Mouse (Mus musculus) kidney, postnatal 4 days (tissue): ENCODE data around the gene Dgcr2.
A peak's percentile ranks its signal among the peaks of the same experiment; 100 is the strongest.

Source experiments
- DNase-seq, 2 experiments: peaks; one replicate each; pipeline ENCODE4 v3.0.0; 2021; ENCODE audit warnings: mixed read lengths in 2 of 2

Dgcr2 gene

DNA sequence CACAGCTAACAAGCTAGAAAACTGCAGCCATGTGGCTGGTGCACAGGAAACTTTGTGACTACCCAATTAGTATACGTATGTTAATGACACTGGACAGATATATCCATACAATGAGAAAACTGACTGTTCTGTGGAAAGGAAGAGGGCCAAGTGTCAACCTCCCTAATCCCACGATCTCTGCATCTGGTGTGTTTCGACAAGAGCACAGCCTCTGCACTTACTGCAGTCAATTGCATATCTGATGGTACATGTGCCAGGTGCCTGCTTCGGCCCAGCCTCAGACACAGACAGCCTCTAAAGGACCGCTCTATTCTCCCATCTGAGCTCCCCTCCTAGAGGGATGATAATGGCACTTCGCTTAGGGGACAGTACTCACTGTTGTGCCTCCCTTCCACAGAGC lies 49.9 kb downstream of the Dgcr2 start:
- no peak for DNase-seq

GRCm38 (mm10) chr16:17843701-17844365 lies 54.5 kb downstream of the Dgcr2 start:
- no peak for DNase-seq

DNA sequence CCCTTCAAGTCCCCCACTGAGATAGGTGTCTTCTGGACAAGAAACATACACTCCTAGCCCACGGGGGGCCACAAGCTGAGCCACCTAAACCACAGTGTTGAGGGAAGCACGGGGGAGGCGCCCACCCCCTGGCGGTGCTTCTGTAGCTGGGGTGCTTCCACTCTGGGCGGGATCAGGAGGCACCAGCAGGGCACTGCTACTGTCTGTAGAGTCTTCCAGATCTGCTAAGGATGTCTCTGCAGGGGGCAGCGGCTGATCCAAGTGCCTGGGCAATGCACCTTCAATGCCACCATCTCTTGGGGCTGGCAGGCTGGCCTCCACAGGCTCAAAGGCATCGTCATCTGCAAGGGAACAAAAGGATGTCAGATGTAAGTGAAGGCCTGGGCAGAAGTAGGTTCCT lies 55.9 kb downstream of the Dgcr2 start:
- DNase-seq, result no peak

GRCm38 (mm10) chr16:17839976-17840375 lies 58.4 kb downstream of the Dgcr2 start:
- no peak for DNase-seq

DNA sequence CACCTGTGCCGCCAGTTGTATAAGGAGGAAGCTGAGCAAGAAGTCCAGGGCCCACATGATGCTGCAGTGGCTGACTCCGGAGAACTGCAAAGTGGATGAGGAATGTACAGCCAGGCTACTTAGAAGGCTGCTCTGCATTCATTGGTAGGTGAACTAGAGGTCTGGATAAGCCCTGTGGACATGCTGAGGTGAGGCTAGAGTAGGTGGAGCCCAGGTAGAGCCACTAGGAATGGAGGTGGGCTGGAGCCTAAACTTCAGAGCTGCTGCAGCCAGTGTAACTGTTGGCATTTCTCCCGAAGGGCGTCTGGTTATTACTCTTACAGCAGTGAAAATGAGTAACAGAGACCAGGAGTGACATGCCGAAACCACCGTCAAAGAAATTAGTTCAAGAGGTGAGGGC lies 60.3 kb downstream of the Dgcr2 start, which contains the start of gene Car15:
Gene Car15, minus strand, starts transcription at position 314 of the 400 bp plus-strand sequence.
- peak in 1 of 2 experiments; percentile 37 for DNase-seq

GRCm38 (mm10) chr16:17835481-17835880 lies 62.9 kb downstream of the Dgcr2 start:
- DNase-seq, result peak in 1 of 2 experiments; percentile 40

DNA sequence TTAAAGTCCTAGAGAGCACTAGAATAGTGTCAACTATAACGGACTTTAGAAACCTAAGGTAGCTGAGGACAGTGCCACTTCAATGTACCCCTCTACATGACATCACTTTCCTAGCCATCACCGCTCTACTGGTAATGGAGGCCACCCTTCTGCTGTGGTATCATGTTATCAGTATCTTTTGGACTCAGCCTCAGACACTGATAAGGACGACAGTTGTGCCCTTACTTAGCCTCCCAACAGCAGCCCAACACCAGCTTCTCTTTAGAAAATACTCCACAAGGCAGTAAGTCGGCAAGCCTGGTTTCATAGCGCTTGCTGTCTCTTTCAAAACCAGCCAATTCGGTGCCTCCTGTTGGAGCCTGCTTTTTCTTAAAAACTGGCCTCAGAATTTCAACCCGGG lies 63.8 kb downstream of the Dgcr2 start:
- DNase-seq, result no peak

GRCm38 (mm10) chr16:17833681-17834399 lies 64.5 kb downstream of the Dgcr2 start:
- peak; percentile 58 to 66 for DNase-seq

DNA sequence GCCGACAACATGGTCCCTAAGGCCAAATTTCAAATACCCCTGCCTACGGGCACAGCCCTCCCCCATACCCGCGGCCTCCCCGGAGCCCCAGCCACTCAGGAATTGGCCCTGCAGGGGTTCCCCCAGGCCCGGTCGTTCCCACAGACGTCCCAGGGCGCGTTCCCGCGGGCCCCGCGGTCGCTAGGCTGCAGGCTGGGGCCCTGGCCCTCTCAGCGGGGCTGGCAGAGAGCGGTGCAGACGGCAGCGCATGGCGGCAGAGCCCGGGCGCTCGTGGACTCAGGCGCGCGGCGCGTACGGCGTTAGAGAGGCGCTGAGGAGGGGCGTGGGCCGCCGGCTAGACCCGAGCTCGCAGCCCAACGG lies 65.1 kb downstream of the Dgcr2 start:
- peak; percentile 40 to 49 for DNase-seq

- DNase-seq, result no peak
Observed at GRCm38 (mm10) chr16:17832821-17833220, 65.5 kb downstream of the Dgcr2 start, which contains the start of gene B830017H08Rik. B830017H08Rik (plus strand) TSS chr16:17833121.

GRCm38 (mm10) chr16:17831781-17832180 lies 66.6 kb downstream of the Dgcr2 start:
- peak in 1 of 2 experiments; percentile 43 for DNase-seq

DNA sequence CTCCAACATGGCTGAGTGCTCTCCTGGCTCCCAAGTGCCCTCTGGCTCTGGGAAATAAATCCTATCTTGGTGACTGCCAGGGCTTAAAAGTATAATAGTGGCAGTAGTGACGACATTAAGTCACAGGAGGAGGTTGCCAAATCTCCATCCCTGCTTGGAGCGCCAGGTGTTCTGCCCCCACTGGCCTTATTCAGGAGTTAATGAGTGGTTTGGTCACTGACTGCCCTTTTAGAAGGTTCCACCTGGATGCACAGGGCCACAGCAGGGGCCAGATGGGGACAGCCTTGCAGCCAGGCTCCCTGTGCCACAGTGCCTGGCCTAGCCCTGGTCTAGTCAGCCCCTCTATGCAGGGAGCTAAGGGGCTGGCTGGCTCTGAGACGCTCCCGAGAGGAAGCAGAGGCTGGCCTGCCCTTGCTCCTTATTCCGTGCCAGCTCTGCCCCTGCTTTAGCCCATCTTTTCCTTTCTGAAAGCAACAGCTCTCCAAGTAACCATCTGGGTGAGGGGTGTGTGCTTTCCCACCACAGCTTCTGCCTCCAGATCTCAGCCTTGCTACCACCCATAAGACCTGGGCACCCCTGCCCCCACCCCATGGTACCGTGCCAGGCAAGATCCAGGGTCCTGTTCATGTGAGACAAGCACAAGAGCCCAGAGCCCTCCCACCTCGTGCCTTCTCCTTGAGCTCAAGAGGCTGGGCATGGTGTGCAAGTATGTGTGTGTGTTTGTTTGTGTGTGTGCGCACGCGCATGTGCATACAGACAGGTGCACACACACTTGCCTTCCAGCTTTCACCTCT lies 67.8 kb downstream of the Dgcr2 start:
- DNase-seq, result peak in 1 of 2 experiments; percentile 45

- peak; percentile 55 to 60 for DNase-seq
Observed at GRCm38 (mm10) chr16:17828867-17829266, 69.5 kb downstream of the Dgcr2 start.

DNA sequence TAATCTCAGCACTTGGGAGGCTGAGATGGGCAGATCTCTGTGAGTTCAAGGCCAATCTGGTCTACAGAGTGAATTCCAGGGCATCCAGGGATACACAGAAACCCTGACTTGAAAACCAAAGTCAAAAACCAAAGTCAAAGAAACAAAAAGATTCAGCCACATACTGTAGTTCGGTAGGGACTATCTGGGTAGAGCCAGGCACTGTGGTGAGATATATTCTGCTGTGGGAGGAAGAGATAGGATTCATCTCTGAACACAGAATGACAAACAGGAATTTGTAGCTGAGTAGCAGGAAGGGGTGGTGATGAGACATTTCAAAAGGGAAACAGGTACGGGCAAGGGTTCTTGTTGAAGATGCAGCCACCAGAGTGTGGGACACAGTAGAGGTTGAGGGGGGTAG lies 70.1 kb downstream of the Dgcr2 start:
- DNase-seq, result no peak

DNA sequence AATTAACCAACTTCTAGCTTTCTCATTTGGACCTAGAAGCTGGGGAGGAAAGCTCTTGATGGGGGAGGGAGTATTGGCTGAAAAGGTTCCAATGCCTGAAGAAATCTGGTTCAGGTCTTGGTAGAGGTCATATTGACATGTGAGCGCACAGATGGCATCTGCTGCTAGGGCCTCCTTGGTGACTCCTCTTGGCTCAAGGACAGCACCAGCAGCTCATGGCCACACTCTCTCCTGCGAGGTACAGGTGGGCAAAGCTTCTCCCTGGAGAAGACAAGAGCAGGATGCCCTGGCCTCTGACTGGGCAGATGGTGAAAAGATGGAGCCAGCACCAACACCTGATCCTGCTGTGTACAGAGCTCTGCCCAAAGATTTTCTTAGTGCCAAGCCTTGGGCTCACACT lies 71.9 kb downstream of the Dgcr2 start:
- DNase-seq, result no peak

- DNase-seq, result no peak
Observed at GRCm38 (mm10) chr16:17816528-17816927, 81.8 kb downstream of the Dgcr2 start.

DNA sequence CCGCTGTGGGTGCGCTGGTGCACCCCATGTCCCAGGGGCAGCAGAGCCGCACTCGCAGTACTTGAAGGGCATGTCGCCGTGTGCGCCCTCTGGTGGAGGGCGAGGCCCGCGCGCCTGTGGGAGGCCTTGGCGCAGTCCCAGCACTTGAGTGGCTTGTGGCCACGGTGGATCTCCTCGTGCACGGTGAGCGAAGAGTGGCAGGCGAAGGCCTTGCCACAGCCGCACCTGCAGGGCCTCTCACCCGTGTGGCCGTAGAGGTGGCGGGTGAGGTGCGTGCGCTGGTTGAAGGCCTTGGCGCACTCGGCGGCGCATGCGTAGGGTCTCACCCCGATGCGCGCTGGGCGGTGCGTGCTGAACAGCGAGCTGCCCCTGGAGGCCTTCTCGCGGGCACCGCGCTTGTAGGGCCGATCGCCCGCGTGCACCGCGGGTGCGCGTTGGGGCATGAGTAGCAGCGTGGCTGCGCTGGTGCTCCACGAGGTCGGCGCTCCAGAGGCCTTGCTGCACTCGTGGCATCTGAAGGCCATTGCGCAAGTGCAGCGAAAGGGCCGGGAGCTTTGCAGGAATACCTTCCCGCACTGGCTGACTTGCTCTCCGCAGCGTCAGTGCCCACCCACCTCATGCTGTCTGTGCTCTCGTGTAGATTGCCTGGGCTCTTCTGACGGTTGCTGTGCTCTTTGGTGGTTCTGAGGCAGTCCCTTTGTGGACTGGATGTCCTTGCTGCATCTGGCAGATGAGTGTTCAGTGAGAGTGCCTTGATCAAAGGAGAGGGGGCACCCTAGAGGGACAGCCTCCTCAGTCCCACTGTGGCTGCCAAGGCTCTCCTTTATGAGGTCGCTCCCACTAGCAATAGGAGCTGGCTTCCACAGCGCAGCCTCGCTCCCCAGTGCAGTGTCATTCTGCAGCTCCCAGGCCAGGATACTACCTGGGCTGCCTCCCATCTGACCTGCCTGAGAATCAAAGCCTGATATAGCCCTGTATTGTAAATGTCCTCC lies 82.7 kb downstream of the Dgcr2 start:
- DNase-seq, result peak; percentile 75 to 83

GRCm38 (mm10) chr16:17813173-17813572 lies 85.2 kb downstream of the Dgcr2 start:
- DNase-seq, result peak in 1 of 2 experiments; percentile 58

DNA sequence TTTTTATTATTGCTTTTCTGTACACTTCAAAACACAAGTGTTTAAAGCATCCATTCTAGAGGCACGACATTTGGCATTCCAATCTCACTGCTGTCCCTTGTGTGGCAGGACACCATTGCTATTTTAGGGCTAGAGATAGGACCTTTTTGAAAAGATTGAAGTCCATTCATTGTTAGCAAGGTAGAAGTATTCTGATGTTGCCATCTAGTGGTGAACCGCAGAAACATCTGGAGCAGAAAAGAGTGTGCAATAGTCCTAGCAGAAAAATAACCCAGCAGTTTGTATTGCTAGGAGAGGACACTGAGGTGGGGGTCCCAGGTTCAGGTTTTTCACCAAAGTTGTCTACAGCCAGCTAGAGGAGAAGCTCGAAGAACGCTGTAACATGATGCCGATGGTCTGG lies 86.2 kb downstream of the Dgcr2 start:
- DNase-seq, result peak in 1 of 2 experiments; percentile 60

GRCm38 (mm10) chr16:17809711-17810110 lies 88.7 kb downstream of the Dgcr2 start:
- peak; percentile 71 to 78 for DNase-seq

DNA sequence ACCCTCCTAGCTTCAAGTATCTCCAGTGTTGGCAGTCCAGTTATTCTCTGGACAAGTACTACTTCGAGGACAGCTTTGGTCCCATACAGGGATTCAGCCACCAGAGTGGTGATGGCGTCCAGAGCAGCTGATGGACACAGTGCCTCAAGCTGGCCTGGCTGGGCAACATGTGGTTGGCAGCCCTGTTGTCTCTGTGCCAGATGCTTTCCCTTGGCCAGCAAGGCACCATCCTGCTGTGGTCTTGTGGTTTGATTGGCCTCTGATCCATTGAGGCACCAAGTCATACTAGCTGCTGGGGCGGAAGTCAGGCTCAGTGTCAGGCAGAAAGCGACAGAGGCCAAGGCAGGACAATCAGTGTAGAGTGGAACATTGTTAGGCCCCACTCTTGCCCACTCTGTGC lies 89.2 kb downstream of the Dgcr2 start:
- no peak for DNase-seq
